Mouse (Mus musculus) heart, adult 2 months (tissue): Measurements from ENCODE around the gene Tbl3. TPM values are rescaled to one million over a fixed set of nuclear protein-coding genes. Genes with fewer than 3 reads are reported as not detected.

Experiments
- DNase-seq, 2 experiments: peaks; one replicate each; pipeline ENCODE4 v3.0.0; 2021
- H3K27ac ChIP-seq: fragments of 200-600 bp; 2 replicates; pipeline ENCODE4 v1.8.1; 2022
- H3K27me3 ChIP-seq: fragments of 200-500 bp; 2 replicates; pipeline ENCODE4 v1.6.1; 2012; ENCODE audit warnings: mild to moderate bottlenecking, low read length, inconsistent platforms, mixed read lengths; ENCODE audit not compliant: control insufficient read depth, insufficient read depth
- H3K36me3 ChIP-seq: fragments of 200-500 bp; 2 replicates; pipeline ENCODE4 v1.6.1; 2012; ENCODE audit warnings: low read length, inconsistent platforms; ENCODE audit not compliant: control insufficient read depth, insufficient read depth
- H3K4me1 ChIP-seq: fragments of 200-500 bp; 2 replicates; pipeline ENCODE4 v1.6.1; 2011; ENCODE audit warnings: low read length; ENCODE audit not compliant: control insufficient read depth, insufficient read depth
- H3K4me3 ChIP-seq: fragments of 200-600 bp; 2 replicates; pipeline ENCODE4 v1.8.1; 2022
- H3K79me2 ChIP-seq: fragments of 200-500 bp; replicated peaks from 2 replicates; pipeline ENCODE4 v1.6.1; 2012; ENCODE audit warnings: mild to moderate bottlenecking, inconsistent platforms, low read length, moderate library complexity, mixed read lengths; ENCODE audit not compliant: control insufficient read depth, insufficient read depth
- H3K9ac ChIP-seq: fragments of 200-500 bp; 2 replicates; pipeline ENCODE4 v1.6.1; 2012; ENCODE audit warnings: low read depth, mild to moderate bottlenecking, control low read depth, inconsistent platforms, low read length, mixed read lengths
- CTCF ChIP-seq: fragments of 200-600 bp; IDR thresholded peaks from 2 replicates; pipeline ENCODE4 v1.8.1; 2022; ENCODE audit warnings: antibody characterized with exemption, mild to moderate bottlenecking, moderate library complexity
- EP300 ChIP-seq: fragments of 200-500 bp; IDR thresholded peaks from 2 replicates; pipeline ENCODE4 v1.6.1; 2011; ENCODE audit warnings: low read depth, low read length, control low read depth; ENCODE audit not compliant: insufficient read depth
- POLR2A ChIP-seq: fragments of 200-500 bp; IDR thresholded peaks from 2 replicates; pipeline ENCODE4 v1.6.1; 2011; ENCODE audit warnings: mild to moderate bottlenecking, low read depth, low read length, control low read depth; ENCODE audit not compliant: insufficient read depth
- WGBS: fragments of 180-500 bp; shearing (Covaris S2); methylation state at CpG from one replicate; pipeline ENCODE4 v1.1.7; 2018; 5-methylcytosine and 5-hydroxymethylcytosine counted together
- intact Hi-C: fragments of 180-260 bp; cut with DNase I; formaldehyde crosslinking; loops from one replicate; pipeline ENCODE4 v1.15.1; 2025
- polyA plus RNA-seq: library from polyadenylated mRNA; depleted of rRNA; stranded (reverse); fragments of >200 nt; gene quantifications from 2 replicates; pipeline ENCODE4 v1.2.3, GENCODE M21; 2012
- total RNA-seq, 2 experiments: library from RNA; stranded (reverse); gene quantifications; 2 replicates each; pipeline ENCODE4 v1.2.3; 2021

The Tbl3 gene
- total and polyA plus RNA-seq, 3 experiments: 17.4 to 34.2 (median 19.4) TPM

- Histone ChIP-seq H3K79me2 (no peaks in the 10 kb centered on the region), H3K36me3 (no peaks in the 10 kb centered on the region), H3K27me3 (no peaks in the 10 kb centered on the region), H3K9ac (peak overlapping the region; percentile 51), H3K4me3 (no peak overlapping the region), H3K27ac (peak overlapping the region; percentile 89), H3K4me1 (peaks cover 3% of the 10 kb centered on the region; the same call in 1 of the 2 replicates)
- peak; percentile 46 to 77 for DNase-seq
- intact Hi-C loops: no loop called here
- WGBS: 53% methylated on average over 12 of the region's 12 CpGs
- TF ChIP-seq EP300: 0 out of 2 replicates have a peak, but pooled peaks have one; percentile 67
- TF ChIP-seq CTCF: no peak
- TF ChIP-seq POLR2A: peak; percentile 55
Observed at GRCm38 (mm10) chr17:24732233-24732935, 24.9 kb upstream of the Tbl3 start.

- no peaks in the 10 kb centered on the region for H3K36me3 ChIP-seq
- intact Hi-C loops: no loop called here
- H3K4me1 ChIP-seq: peaks cover 3% of the 10 kb centered on the region; the same call in 1 of the 2 replicates
- DNase-seq: no peak
- no peak overlapping the region; the same call in 1 of the 2 replicates for H3K27ac ChIP-seq
- no peaks in the 10 kb centered on the region for H3K79me2 ChIP-seq
- WGBS: 83% methylated on average over 14 of the region's 14 CpGs
- H3K4me3 ChIP-seq: no peak overlapping the region
- no peak overlapping the region for H3K9ac ChIP-seq
- no peak for TF ChIP-seq CTCF
- H3K27me3 ChIP-seq: no peaks in the 10 kb centered on the region
Observed at GRCm38 (mm10) chr17:24730787-24731186, 23.3 kb upstream of the Tbl3 start.

- no peak for DNase-seq
- 35% methylated on average over 6 of the region's 6 CpGs for WGBS
- Histone ChIP-seq H3K4me1 (peaks cover 4% of the 10 kb centered on the region), H3K27ac (peak overlapping the region; percentile 87), H3K9ac (no peak overlapping the region), H3K27me3 (no peaks in the 10 kb centered on the region), H3K36me3 (no peaks in the 10 kb centered on the region), H3K79me2 (no peaks in the 10 kb centered on the region), H3K4me3 (no peak overlapping the region)
- intact Hi-C loops: no loop called here
- TF ChIP-seq CTCF (no peak), EP300 (no peak), POLR2A (no peak)
Observed at GRCm38 (mm10) chr17:24729067-24729466, 21.6 kb upstream of the Tbl3 start.

GRCm38 (mm10) chr17:24728184-24728583, 20.7 kb upstream of the Tbl3 start:
- no peak for TF ChIP-seq CTCF
- TF ChIP-seq POLR2A: no peak
- TF ChIP-seq EP300: no peak
- peak overlapping the region; percentile 60 for H3K9ac ChIP-seq
- H3K4me1 ChIP-seq: peaks cover 3% of the 10 kb centered on the region
- 50% methylated on average over 17 of the region's 17 CpGs for WGBS
- H3K4me3 ChIP-seq: peak overlapping the region; percentile 44
- no peaks in the 10 kb centered on the region for H3K27me3 ChIP-seq
- peak overlapping the region; percentile 87 for H3K27ac ChIP-seq
- intact Hi-C loops: no loop called here
- no peaks in the 10 kb centered on the region for H3K79me2 ChIP-seq
- peak in 1 of 2 experiments; percentile 40 for DNase-seq
- H3K36me3 ChIP-seq: no peaks in the 10 kb centered on the region

- no peak for TF ChIP-seq EP300
- peak; percentile 65; the same call in 1 of the 2 replicates for TF ChIP-seq POLR2A
- peak within 1 kb of the TSS; percentile 44 for H3K4me3 ChIP-seq
- H3K27me3 ChIP-seq: no peaks in the 10 kb centered on the region
- H3K27ac ChIP-seq: peak within 1 kb of the TSS; percentile 87
- DNase-seq: peak; percentile 55 to 65
- H3K79me2 ChIP-seq: no peaks in the 10 kb centered on the region
- H3K4me1 ChIP-seq: peaks cover 2% of the 10 kb centered on the region
- no peaks in the 10 kb centered on the region for H3K36me3 ChIP-seq
- 56% methylated on average over 2 of the region's 2 CpGs for WGBS
- intact Hi-C loops: no loop called here
- H3K9ac ChIP-seq: peak within 1 kb of the TSS; percentile 60
Observed at GRCm38 (mm10) chr17:24727618-24728017, 20.2 kb upstream of the Tbl3 start, which contains the start of gene Rpl3l. Rpl3l (plus strand) TSS chr17:24727820.

GRCm38 (mm10) chr17:24725637-24726390, 18.4 kb upstream of the Tbl3 start:
- Histone ChIP-seq H3K27ac (no peak overlapping the region), H3K9ac (no peak overlapping the region), H3K4me3 (no peak overlapping the region), H3K36me3 (peaks cover 12% of the 10 kb centered on the region), H3K79me2 (no peaks in the 10 kb centered on the region), H3K4me1 (peaks cover 7% of the 10 kb centered on the region), H3K27me3 (no peaks in the 10 kb centered on the region)
- intact Hi-C loops: no loop called here
- DNase-seq: no peak
- WGBS: 67% methylated on average over 3 of the region's 3 CpGs
- TF ChIP-seq CTCF: peak; percentile 32
- no peak for TF ChIP-seq EP300
- TF ChIP-seq POLR2A: no peak
